Mouse (Mus musculus): ENCODE results near the gene Pcsk4.

DNA sequence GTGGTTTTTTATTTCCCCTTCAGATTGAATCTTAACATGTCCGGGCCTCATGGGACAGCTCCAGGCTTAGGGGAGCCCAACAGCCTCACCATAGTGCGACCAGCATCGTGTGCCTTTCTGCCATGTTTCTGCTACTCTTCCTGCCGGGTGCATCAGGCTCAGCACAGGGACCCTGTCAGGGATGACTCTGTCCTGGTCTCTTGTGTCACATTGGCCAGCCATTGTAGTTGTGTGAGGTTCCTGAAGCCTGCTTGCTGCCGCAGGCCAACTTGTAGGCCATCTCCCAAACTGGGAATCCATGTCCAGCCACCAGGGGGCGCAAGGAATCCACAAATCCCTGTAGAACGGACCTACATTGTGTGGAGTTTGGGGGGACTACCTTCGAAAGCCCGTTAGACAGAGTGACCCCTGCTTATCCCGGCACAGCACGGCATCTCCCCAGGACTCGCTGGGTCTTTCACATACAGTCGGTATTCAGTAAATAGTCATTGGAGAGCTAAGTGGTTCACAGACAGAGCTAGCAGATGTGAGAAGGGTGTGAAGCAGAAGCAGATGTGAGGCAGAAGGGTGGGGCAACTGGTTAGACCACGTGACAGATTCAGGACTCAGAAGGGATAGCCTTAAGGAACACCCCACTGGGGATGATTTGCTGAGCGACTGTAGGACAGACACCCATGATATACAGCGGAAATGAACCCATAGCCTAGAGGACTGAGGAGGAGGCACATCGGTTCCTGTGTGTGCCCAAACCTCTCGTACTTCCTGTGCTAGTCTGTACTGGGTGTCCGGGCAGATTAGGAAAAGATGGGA, 10.8 kb upstream of the Pcsk4 start:
- no peak for TF ChIP-seq GATA1 (IDR thresholded peaks at IDR 0.05; ENCODE audit: borderline replicate concordance, low read length)
- no peak for TF ChIP-seq FLI1 (IDR thresholded peaks at IDR 0.05; ENCODE audit: low read length)

All from megakaryocyte, embryonic 14.5 days (primary cell).